Mouse (Mus musculus): Measurements from ENCODE around the gene Rem2. TPM values are rescaled to one million over a fixed set of nuclear protein-coding genes. Genes with fewer than 3 reads are reported as not detected.

The Rem2 gene
- total RNA-seq, 2 experiments from 2014 or later, result 7.0 to 7.7 TPM

DNA sequence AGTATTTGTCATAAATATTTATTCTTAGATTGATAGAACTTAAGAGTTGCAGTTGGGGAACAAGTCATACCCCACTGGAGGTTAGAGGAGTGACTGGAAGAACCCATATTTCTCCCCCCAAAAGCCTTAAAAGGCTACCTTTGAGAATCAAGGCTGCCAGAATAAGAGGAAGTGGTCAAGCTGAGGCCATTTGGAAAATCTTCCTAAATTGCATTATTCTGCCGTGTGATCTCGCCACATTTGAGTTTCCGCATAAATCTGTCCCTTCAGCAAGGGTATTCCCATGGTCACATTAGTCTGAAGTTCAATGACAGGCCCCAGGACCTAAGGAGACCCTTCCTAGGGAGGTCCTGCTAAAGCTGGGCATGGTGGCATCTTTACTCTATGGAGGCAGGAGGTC, 33.4 kb upstream of the Rem2 start:
- intact Hi-C loops (cut with DNase I), result no loop called here
- no peak for DNase-seq (ENCODE audit: low spot score in 2 of 2)

DNA sequence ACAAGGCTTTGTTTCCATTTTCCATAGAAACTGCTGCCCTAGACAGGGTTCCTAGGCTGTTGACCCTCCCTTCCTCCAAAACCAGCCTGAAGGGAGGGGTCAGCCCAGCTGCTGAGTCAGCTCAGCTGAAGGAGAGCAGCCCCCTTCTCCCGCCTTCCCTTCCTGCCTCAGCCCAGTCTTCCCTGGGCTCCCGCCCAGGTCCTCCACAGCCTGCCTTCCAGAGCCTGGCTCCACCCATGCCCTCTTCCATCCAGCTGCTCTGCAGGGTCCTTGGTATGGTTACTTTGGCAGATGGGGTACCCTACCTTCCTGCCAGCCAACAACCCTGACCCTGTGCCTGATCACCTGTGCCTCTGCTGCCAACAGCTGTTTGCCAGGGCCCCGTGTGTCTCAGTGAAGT, 32.7 kb upstream of the Rem2 start:
- no peak for DNase-seq (ENCODE audit: low spot score in 2 of 2)
- intact Hi-C loops (cut with DNase I), result no loop called here

DNA sequence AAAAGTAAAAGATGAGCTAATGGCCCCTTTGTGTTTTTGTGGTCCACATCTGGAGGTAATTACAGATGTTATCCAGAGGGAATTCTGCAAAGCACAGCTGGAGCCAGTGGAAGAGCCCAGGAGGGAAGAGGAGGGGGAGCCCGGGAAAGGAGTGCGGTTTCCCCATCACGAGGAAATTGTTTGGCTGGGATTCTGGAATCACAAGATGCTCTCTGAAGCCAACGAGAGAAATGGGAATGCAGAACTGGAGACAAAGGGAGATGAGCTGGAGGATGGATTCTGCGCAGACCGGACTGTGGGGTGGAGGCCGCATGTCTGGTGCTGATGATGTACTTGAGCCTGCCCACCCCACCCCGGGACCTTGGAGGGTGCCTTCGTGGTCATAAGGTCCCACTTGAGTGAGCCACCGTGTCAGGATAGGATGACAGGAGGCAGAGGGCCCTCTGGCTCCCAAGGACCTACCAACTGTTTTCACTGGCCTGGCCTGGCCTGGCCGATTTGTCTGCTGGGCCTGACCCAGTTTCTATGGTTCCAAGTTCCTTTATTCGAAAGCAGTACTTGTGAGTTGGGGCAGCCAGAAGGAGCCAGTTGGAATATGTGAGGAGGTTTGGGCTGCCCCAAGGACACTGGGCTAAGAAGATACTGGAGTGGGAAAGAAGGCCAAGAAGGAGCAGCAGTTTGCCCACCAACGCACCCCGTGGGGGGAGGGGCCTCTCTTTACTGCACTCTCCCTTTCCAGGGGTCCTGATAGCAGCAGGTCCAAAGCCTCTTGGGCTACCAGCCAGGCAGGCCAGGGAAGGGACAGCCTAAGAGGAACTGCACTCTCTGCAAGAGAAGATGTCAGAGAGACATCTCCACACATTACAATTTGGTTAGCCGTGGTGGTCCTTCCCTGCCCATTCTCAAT, 31.9 kb upstream of the Rem2 start:
- intact Hi-C loops (cut with DNase I), result no loop called here
- no peak for DNase-seq (ENCODE audit: low spot score in 2 of 2)

DNA sequence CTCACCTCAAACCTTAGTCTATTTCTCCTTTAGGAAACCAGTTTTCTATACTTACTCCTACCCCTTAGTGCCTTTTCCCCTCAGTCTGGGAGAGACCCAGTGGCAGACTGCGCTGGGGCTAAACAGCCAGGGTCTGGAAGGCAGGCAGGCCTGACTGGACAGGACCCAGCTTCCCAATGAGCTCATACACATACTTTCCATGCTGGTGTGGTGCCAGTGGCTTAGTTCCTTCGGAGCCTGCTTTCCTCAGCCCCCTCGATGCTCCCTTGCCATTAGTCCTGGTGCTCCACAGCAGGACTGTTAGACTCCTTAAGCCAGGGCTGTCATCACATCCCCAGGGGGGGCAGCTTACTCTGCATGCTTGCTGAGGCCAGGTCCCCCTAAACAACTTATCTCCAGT, 30.4 kb upstream of the Rem2 start:
- no peak for DNase-seq (ENCODE audit: low spot score in 2 of 2)
- intact Hi-C loops (cut with DNase I), result loop anchor here (5.0 kb wide), 1 partner anchor 218 kb away; no protein-coding TSS in a partner anchor

DNA sequence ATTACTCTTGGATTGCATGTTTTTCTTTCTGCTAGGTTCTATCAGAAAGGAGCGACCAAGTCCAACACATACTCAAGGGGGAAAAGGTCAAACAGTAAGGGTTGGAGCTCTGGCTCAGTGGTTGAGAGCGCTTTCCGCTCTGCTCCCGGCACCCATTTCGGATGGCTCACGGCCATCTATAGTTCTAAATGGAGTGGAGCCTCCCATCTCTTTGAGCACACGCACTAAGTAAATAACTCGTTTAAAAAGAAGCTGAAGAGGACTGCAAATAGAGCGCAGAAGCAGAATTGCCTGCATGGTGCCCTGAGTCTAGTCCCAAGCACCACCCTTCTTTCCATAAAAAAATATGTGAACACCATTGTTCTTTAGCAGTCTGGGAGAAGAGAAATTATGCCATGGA, 22.3 kb upstream of the Rem2 start:
- intact Hi-C loops (cut with DNase I), result no loop called here
- no peak for DNase-seq (ENCODE audit: low spot score in 2 of 2)

DNA sequence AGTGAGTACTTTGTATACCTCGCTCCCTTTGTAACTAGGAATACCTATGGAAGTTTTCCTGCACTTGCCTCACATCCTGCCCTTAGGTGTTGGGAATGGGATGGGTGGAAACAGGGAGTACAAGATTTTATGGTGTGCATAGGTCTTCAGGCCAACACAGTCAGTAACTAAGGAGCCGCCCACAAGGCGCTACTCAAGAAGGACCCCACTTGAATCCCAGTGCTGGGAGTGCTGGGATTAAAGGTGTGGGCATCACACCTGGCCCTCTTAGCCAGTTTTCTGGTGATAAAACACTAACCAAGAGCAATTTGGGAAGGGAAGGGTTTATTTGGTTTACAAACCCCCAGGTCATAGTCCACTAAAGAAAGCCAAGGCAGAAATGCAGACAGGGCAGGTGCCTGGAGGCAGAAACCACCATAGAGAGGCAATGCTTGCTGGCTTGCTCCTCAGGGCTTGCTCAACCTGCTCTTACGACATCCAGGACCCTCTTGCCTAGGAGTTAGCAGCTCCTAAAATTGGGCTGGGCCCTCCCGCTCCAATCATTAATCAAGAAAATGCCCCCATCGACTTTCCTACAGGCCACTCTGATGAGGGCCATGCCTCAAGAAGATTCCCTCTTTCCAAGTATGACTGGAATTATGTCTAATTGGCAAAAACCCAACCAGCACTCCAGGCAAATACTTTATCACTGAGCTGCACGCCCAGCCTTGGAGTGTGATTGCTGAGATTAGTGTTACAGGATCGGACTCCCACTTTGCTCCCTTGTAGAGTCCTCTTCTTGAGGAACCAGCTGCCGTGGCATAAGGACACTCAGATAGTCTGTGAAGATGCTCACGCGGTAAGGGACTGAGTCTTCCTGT, 21.0 kb upstream of the Rem2 start:
- intact Hi-C loops (cut with DNase I), result no loop called here
- no peak for DNase-seq (ENCODE audit: low spot score in 2 of 2)

DNA sequence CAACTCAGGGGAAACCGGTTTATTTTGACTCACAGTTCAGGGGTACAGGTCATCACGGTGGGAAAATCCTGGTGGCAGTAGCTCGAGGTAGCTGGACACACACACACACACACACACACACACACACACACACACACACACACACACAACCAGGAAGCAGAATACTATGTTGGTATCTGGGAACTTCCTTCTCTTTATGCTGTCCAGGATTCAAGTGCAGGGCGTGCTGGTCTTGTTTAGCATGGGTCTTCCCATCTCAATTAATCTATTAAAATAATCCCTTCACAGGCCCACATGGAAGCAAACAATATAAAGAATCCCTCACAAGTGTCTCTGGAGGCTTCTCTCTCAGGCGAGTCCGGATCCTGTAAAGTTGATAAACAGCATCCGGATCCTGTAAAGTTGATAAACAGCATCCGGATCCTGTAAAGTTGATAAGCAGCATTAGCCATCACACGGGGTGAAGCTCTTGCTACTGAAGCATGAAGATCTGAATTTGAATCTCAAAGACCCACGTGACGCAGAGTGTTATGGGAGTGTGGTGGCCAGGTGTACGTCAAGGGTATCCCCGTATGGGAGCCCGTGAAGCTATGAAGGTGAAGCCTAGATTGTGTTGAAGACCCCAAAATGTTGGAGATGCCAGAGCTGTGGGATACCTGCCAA, 17.9 kb upstream of the Rem2 start:
- DNase-seq (ENCODE audit: low spot score in 2 of 2), result no peak
- intact Hi-C loops (cut with DNase I), result no loop called here

DNA sequence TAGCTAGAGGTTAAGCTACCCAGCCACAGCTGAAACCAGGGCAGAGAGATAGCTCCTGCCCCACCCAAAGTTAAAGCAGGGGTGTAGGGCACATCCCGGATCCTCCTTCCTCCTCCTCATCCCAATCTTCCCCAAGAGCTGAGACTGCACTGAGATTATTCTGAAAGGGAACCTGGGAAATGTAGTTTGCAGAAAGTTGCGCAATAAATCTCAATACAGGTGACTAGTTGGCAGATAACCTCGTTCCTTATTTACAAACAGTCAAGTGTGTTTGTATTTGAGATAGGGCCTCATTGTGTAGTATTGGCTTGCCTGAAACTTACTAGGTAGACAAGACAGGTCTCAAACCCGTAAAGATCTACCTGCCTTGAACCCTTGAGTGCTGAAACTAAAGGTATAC, 13.8 kb upstream of the Rem2 start:
- intact Hi-C loops (cut with DNase I), result loop anchor here (10.0 kb wide), 1 partner anchor 53 kb away; the partner anchor contains the start of gene Prmt5
- DNase-seq (ENCODE audit: low spot score in 2 of 2), result no peak

DNA sequence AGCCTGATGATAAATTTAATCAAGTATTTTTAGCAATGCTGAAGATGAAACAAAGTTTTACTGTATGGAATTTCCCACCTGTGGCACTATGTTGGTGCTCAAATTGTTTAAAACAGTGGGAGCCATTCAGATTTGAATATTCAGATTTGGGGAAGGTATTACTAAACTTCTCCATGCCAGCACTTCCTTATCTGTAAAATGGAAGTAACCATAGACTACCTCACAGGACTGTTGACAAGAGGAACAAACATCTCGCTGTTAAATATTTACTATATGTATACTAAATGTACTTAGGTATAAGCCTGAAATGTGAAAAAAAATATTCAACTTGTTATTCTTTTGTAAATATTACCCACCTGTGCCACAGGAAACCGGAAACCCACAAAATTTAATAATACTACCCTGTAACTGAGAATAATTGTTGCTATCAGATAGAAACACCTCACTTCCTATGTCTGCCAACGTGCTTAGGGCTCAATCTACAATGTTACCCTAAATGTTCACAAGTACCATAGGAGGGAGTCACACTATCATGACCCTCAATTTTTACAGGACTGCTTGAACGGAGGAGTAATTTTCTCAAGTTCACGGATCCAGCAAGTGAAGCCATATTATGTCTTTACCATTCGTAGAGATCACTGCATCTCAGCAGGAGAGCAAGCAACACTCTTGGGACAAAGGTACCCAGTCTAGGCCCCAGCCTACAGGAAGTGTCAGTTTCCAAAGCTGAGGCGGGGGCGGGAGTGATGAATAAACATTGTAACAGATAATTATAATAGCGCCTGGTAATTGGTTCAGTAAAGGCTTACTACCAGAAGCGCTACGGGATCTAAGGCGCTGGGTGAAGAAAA, 12.6 kb upstream of the Rem2 start:
- DNase-seq (ENCODE audit: low spot score in 2 of 2), result no peak
- intact Hi-C loops (cut with DNase I), result loop anchor here (10.0 kb wide), 1 partner anchor 51 kb away; the partner anchor contains the start of gene Prmt5

DNA sequence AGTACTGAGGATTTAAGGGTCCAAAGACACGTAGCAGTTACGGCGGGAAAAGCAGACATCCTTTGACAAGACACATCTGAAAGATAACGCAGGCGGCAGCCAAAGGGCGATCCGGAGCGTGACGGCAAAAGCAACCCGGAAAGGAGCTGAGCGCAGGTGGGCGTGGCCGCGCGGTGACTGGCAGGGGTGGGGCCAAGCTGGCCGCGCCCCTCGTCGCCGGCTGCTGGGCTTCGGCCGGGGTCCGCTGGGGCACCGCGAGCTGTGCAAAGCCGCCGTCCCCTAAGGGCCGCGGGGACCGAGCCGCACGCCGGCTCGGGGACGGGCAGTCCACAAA, 12.0 kb upstream of the Rem2 start, which contains the start of gene Lrp10:
Gene Lrp10 (plus strand): TSS at position 179 of the 334 bp plus-strand sequence.
- intact Hi-C loops (cut with DNase I), result loop anchor here (10.0 kb wide), 1 partner anchor 51 kb away; the partner anchor contains the start of gene Prmt5
- DNase-seq (ENCODE audit: low spot score in 2 of 2), result peak; percentile 85 to 86

DNA sequence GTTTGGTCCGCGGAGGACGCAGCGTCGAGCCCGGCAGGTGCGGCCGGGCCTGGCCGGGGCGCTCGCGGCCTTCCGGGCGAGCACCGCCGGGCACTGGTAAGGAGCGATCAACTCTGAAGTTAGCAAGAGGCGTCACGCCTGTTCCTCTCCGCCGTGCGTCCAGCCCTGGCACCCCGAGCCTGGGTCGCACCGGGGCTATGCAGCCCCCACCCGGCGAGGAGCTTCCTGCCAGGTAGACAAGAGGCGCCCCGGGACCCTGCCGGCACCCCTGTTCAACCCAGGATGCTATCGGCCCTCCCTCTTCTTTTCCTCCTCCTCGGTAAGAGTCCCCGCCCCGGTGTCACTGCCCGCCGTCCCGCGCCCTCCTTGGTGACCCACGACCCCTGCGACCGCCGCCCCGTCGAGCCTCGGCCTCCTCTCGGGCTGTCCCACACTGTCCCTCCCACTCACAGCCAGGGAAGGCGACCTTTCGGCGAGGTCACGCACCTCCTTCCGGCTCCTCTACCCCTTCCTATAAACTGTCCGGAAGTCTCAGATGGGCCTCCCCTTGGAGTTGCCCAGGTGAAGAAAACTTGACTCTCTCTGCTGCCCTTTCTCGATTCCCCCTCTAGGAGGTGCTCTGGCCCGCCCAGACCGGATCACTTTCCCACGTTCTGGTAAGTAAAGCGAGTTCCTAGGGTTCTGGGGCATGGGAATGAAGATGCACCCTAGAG, 11.5 kb upstream of the Rem2 start:
- no peak for DNase-seq (ENCODE audit: low spot score in 2 of 2)
- intact Hi-C loops (cut with DNase I), result loop anchor here (10.0 kb wide), 1 partner anchor 50 kb away; the partner anchor contains the start of gene Prmt5

DNA sequence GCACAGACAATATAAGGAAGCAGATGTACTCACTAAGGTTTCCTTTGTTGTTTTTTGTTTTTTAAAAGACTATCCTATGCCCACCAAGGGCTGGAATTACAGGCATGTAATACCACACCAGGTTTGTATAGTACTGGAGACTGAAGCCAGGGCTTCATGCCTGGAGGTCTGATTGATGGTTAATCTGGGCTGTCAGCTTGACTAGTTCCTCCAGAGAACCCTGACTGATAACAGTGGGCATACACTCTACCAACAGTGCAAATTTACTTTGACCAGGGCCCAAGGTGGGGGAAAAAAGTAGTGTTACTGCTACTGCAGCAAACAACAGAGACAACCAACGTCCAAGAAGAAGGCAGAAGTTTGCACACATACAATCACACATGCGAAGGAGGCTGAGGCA, 4.4 kb upstream of the Rem2 start:
- intact Hi-C loops (cut with DNase I), result no loop called here
- no peak for DNase-seq (ENCODE audit: low spot score in 2 of 2)

DNA sequence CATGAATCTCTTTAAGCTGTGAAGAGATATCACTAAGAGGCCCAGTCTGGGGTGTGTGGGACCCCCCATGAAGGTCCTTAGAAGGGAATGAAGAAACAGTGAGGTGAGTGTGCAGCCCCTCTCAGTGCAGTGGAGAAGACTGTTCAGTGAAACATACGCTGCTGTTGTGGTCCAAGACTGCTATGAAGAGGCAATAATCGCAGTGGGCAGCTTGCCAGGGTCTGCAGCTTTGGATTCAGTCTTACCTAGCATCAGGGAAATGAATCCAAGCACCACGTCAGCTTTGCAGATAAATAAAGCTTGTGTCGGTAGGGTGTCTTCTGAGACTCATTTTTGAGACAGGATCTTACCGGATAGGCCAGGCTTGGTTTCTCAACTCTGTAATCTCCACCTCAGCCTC, 3.2 kb upstream of the Rem2 start:
- DNase-seq (ENCODE audit: low spot score in 2 of 2), result no peak
- intact Hi-C loops (cut with DNase I), result no loop called here

DNA sequence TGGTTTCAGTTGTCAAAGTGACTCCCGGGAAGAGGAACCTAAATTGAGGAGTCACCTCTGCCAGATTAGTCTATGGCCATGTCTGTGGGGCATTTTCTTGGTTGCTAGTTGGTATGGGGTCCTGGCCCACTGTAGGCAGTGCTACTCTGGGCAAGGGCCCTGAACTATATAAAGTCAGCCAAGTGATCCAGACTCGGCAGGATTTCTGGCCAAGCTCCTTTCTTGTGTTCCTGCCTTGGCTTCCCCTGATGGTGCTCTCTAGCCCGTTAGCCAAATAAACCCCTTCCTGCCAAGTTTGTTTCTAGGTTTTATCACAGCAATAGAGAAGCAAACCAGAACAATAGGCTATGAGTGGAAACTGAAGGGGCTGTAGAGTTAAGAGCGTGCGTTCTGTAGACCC, 1.2 kb upstream of the Rem2 start:
- intact Hi-C loops (cut with DNase I), result no loop called here

DNA sequence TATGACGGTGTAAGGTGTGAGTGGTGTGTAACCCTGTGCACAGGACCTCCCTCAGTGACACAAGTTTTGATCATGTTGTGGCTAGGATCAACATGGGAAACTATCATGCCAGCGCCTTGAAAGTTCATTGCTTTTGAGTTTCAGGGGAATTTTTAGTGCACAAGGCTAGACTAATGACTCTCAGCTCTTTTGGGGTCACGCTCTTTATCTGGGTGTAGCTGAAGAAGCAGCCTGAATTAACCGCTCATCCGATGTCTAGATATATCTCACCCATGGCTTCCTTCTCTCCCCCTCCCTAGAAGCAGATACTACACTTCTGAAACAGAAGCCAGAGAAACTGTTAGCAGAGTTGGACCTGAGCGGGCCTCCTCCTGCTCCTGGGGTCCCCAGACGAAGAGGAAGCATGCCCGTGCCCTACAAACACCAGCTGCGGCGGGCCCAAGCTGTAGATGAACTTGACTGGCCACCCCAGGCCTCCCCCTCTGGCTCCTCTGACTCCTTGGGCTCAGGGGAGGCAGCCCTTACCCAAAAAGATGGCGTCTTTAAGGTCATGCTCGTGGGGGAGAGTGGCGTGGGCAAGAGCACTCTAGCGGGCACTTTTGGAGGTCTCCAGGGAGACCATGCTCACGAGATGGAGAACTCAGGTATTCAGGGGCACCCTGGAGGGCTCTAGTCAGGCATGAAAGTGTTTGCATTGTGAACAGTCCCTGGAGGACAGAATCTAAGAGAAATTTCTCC, 1.4 kb downstream of the Rem2 start:
- no peak for DNase-seq (ENCODE audit: low spot score in 2 of 2)
- intact Hi-C loops (cut with DNase I), result no loop called here

More for the DNA sequence above, 1.2 kb upstream of the Rem2 start:
- DNase-seq (ENCODE audit: low spot score in 2 of 2), result no peak

DNA sequence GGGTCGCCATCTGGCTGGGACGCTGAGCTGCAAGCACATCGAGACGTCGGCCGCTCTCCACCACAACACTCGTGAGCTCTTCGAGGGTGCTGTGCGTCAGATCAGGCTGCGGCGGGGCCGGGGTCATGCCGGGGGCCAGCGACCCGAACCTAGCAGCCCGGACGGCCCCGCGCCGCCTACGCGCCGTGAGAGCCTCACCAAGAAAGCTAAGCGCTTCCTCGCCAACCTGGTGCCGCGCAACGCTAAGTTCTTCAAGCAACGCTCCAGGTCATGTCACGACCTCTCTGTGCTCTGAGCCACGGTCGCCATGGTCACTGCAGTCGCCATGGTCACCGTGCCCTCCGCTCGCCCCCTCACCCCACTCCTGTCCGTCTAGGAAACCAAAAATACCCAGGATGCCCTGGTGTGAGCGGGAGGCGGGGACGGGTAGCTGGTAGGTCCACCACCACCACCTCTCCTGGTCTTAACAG, 3.6 kb downstream of the Rem2 start:
- no peak for DNase-seq (ENCODE audit: low spot score in 2 of 2)
- intact Hi-C loops (cut with DNase I), result no loop called here

DNA sequence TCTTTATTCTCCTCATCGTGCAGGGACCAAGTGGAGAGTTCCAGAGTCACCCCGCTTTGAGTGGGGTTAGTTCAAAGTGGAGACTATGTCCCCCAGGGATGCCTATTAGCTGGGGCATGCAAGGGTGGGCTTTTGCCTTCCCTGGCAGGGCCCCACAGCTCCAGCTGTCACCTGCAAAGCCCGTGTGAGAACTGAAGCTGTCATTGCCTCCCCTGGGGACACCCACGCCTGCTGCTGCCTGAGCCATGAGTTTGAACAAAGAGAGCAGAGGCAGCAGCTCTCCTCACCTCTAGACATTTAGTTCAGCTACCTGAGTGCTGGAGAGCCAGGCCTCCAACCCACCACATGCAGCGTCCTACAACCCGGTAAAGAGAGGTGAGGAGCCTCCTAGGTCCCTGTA, 4.8 kb downstream of the Rem2 start:
- intact Hi-C loops (cut with DNase I), result no loop called here
- DNase-seq (ENCODE audit: low spot score in 2 of 2), result no peak

DNA sequence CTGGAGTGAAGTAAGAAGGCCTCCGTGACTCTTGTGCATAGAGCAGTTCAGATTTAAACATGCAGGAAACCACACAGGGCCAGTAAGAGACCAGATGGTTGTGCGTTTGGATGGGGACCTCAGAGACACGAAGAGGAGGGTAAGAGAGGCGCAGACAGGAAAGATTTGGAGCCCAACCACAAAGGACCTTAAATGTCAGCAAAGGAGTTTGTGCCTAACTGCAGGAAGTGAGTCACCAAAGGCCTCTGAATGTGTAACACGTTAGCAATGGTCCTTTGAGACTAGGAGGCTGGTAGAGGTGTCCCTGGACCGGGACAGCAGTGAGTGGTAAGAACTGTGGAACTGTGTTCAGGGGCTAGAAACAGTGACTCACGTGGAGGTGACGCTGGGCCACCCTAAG, 5.5 kb downstream of the Rem2 start:
- DNase-seq (ENCODE audit: low spot score in 2 of 2), result no peak
- intact Hi-C loops (cut with DNase I), result no loop called here
